In the genomic region with DNA sequence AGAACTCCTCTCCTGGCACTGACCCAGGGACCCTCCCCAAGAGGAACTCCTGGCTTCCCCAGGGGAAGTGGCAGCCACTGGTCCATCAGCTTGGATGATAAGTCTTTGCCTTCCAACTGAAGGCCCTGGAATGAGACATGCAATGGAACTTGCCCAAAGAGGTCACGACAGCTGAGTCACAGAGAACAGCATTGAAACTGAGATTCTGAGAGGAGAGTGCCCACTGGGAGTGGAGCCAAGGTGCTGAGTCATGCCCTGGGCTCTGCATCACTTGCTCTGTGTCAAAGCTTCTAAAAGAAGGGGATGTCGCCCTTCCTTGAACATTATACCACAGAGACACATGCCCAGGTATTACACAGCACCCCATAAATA, we compare ENCODE assay signal across 9 mouse cellular contexts.
A peak's percentile ranks its signal among the peaks of the same experiment; 100 is the strongest.
DNase-seq lines count a peak whose midpoint lies in the region; ATAC-seq and TF ChIP-seq lines count a peak whose summit lies in the region.
"Had no signal": no experiment of that assay in that cellular context is flagged by ENCODE, and none has a peak within 500 bp of the region (broad histone marks: within the 10 kb centered on the region; RNA-seq: fewer than 3 reads in every experiment).

No protein-coding gene starts in this region.

- no peaks in the 10 kb centered on the region for H3K27me3 ChIP-seq in hindbrain, postnatal 0 days (ENCODE audit: insufficient read depth, low read length)
- no peaks in the 10 kb centered on the region for H3K27me3 ChIP-seq in hindbrain, embryonic 13.5 days

- TF ChIP-seq CTCF in hindbrain, postnatal 0 days (IDR thresholded peaks at IDR 0.05; ENCODE audit: low read depth) = no peak

- no peak overlapping the region for H3K27ac ChIP-seq in hindbrain, postnatal 0 days
- no peak overlapping the region for H3K27ac ChIP-seq in hindbrain, embryonic 13.5 days
- H3K27ac ChIP-seq: liver, embryonic 14.5 days had no signal

- peak; percentile 59 for ATAC-seq in hindbrain, postnatal 0 days
- ATAC-seq in hindbrain, embryonic 13.5 days (ENCODE audit: low FRiP score) = no peak

- no peak overlapping the region for H3K4me2 ChIP-seq in hindbrain, postnatal 0 days (ENCODE audit: low read depth, low read length)
- H3K4me2 ChIP-seq in hindbrain, embryonic 13.5 days = no peak overlapping the region

- peak; percentile 52 for DNase-seq in hindbrain, postnatal 0 days (ENCODE audit: low spot score)
- peak; percentile 91 for DNase-seq in MN1 (ENCODE audit: low spot score)
- peak; percentile 71 for DNase-seq in cerebellum, adult 9-11 months
- peak; percentile 75 to 77 for DNase-seq in heart, postnatal 36 days
- DNase-seq in lung, postnatal 25 days (ENCODE audit: low spot score) = peak; percentile 54
- DNase-seq in neural tube, embryonic 10.5 days (ENCODE audit: extremely low spot score, low spot score) = no peak
- no peak for DNase-seq in embryo, embryonic 9.5 days (ENCODE audit: extremely low spot score)

- intact Hi-C loops in heart, postnatal 36 days (cut with DNase I) = no loop called here

- no peaks in the 10 kb centered on the region for H3K9me3 ChIP-seq in hindbrain, postnatal 0 days (ENCODE audit: low read length)
- H3K9me3 ChIP-seq in hindbrain, embryonic 13.5 days = no peaks in the 10 kb centered on the region

- H3K4me1 ChIP-seq in hindbrain, postnatal 0 days (ENCODE audit: insufficient read depth, low read length) = peaks cover 15% of the 10 kb centered on the region; the same call in 1 of the 2 replicates
- H3K4me1 ChIP-seq in hindbrain, embryonic 13.5 days (replicated peaks) = peaks cover 18% of the 10 kb centered on the region

- H3K9ac ChIP-seq in hindbrain, postnatal 0 days (replicated peaks; ENCODE audit: low read length) = no peak overlapping the region
- no peak overlapping the region for H3K9ac ChIP-seq in hindbrain, embryonic 13.5 days
- H3K9ac ChIP-seq: liver, embryonic 14.5 days had no signal

- 56% methylated on average over 2 of the region's 2 CpGs for WGBS in hindbrain, postnatal 0 days
- WGBS in hindbrain, embryonic 13.5 days = 76% methylated on average over 2 of the region's 2 CpGs

- H3K4me3 ChIP-seq in hindbrain, postnatal 0 days (ENCODE audit: low read length) = no peak overlapping the region
- no peak overlapping the region for H3K4me3 ChIP-seq in hindbrain, embryonic 13.5 days

- H3K36me3 ChIP-seq in hindbrain, postnatal 0 days (ENCODE audit: insufficient read depth, low read length) = no peaks in the 10 kb centered on the region
- no peaks in the 10 kb centered on the region for H3K36me3 ChIP-seq in hindbrain, embryonic 13.5 days

Comparison
In these comparisons a context has a peak if more than half of its experiments do, and no peak if none do; other contexts are left out.
1. DNase-seq: peak in hindbrain, postnatal 0 days (single experiment), MN1 (single experiment), cerebellum, adult 9-11 months (single experiment), heart, postnatal 36 days (2 of 2) and lung, postnatal 25 days (single experiment); none in neural tube, embryonic 10.5 days (single experiment) and embryo, embryonic 9.5 days (single experiment).